Mouse (Mus musculus): ENCODE measurements at regions not wholly inside any gene's neighbourhood (a gene's known extent, or its start where the extent isn't known, plus 50 kb on each side); places are given as distances from the start of the nearest gene placed in this dataset.

GRCm38 (mm10) chr2:45421774-45422173 is 304.6 kb upstream of the Zeb2 start:
- Histone ChIP-seq H3K27me3 (ENCODE audit: control insufficient read depth, insufficient read depth, low read length, poor library complexity, severe bottlenecking) (no peaks in the 10 kb centered on the region), H3K36me3 (ENCODE audit: control insufficient read depth, insufficient read depth, low read length, poor library complexity, severe bottlenecking) (no peaks in the 10 kb centered on the region), H3K27ac (ENCODE audit: insufficient read depth, low read length) (no peak overlapping the region), H3K4me3 (ENCODE audit: low read depth, low read length) (no peak overlapping the region), H3K9ac (ENCODE audit: low read depth, poor library complexity, severe bottlenecking) (no peak overlapping the region), H3K9me3 (replicated peaks; ENCODE audit: control insufficient read depth, insufficient read depth, low read length, poor library complexity, severe bottlenecking) (no peaks in the 10 kb centered on the region), H3K4me1 (ENCODE audit: control insufficient read depth, insufficient read depth, low read length) (no peaks in the 10 kb centered on the region)
- no peak for TF ChIP-seq POLR2A (IDR thresholded peaks at IDR 0.05; ENCODE audit: insufficient read depth, low read length)
- no peak for TF ChIP-seq CTCF (IDR thresholded peaks at IDR 0.05; ENCODE audit: low read depth, low read length)
- no peak for TF ChIP-seq EP300 (IDR thresholded peaks at IDR 0.05; ENCODE audit: insufficient read depth, low read depth, low read length)

DNA sequence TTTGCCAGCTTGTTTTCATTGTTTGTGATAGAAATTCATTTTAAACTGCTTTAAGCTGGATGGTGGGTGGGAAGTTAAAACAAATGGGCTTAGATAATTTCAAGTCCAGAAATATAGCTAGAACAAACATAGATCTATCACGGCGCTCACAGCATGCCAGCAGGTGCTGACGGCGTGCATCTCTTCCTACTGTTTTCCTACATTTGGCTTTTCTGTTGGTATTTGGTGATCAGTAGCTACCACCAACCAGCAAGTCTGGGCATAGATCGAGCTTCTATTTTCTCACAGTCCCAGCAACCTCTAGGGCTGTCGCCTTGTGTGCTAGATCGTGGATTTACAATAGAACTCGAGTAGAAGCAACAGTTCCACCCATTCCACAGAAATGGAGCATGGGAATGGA is 290.9 kb upstream of the Zeb2 start:
- Histone ChIP-seq H3K4me1 (ENCODE audit: control insufficient read depth, insufficient read depth, low read length) (no peaks in the 10 kb centered on the region), H3K27ac (ENCODE audit: insufficient read depth, low read length) (no peak overlapping the region), H3K27me3 (ENCODE audit: control insufficient read depth, insufficient read depth, low read length, poor library complexity, severe bottlenecking) (no peaks in the 10 kb centered on the region), H3K4me3 (ENCODE audit: low read depth, low read length) (no peak overlapping the region), H3K9me3 (replicated peaks; ENCODE audit: control insufficient read depth, insufficient read depth, low read length, poor library complexity, severe bottlenecking) (no peaks in the 10 kb centered on the region), H3K9ac (ENCODE audit: low read depth, poor library complexity, severe bottlenecking) (no peak overlapping the region), H3K36me3 (ENCODE audit: control insufficient read depth, insufficient read depth, low read length, poor library complexity, severe bottlenecking) (no peaks in the 10 kb centered on the region)
- no peak for TF ChIP-seq POLR2A (IDR thresholded peaks at IDR 0.05; ENCODE audit: insufficient read depth, low read length)
- no peak for TF ChIP-seq CTCF (IDR thresholded peaks at IDR 0.05; ENCODE audit: low read depth, low read length)
- TF ChIP-seq EP300 (IDR thresholded peaks at IDR 0.05; ENCODE audit: insufficient read depth, low read depth, low read length): no peak

GRCm38 (mm10) chr2:45389902-45390492 is 272.8 kb upstream of the Zeb2 start:
- H3K27ac ChIP-seq (ENCODE audit: insufficient read depth, low read length): no peak overlapping the region

DNA sequence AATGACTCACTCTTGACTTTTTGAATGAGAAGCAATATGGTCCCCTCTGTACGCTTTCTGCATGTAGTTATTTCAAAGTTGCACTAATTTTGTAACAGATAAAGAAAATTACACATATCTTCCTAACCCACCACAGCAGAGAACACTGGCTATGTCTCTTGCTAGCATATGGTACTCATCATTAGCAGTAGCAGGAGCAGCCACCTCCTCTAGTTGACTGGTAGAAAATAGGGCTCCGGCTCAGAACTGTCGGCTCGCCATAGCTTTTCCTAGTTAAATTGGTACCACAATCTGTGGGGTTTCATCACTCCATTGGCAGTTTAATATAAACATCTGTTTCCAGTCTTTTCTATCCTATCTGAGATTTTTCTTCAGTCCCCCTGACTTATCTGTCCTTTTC is 254.1 kb upstream of the Zeb2 start:
- H3K9me3 ChIP-seq (replicated peaks; ENCODE audit: control insufficient read depth, insufficient read depth, low read length, poor library complexity, severe bottlenecking): no peaks in the 10 kb centered on the region
- no peaks in the 10 kb centered on the region for H3K27me3 ChIP-seq (ENCODE audit: control insufficient read depth, insufficient read depth, low read length, poor library complexity, severe bottlenecking)
- no peak for TF ChIP-seq POLR2A (IDR thresholded peaks at IDR 0.05; ENCODE audit: insufficient read depth, low read length)
- no peak for TF ChIP-seq EP300 (IDR thresholded peaks at IDR 0.05; ENCODE audit: insufficient read depth, low read depth, low read length)
- TF ChIP-seq CTCF (IDR thresholded peaks at IDR 0.05; ENCODE audit: low read depth, low read length): no peak
- H3K27ac ChIP-seq (ENCODE audit: insufficient read depth, low read length): no peak overlapping the region
- no peaks in the 10 kb centered on the region for H3K36me3 ChIP-seq (ENCODE audit: control insufficient read depth, insufficient read depth, low read length, poor library complexity, severe bottlenecking)
- H3K9ac ChIP-seq (ENCODE audit: low read depth, poor library complexity, severe bottlenecking): no peak overlapping the region
- H3K4me3 ChIP-seq (ENCODE audit: low read depth, low read length): no peak overlapping the region
- H3K4me1 ChIP-seq (ENCODE audit: control insufficient read depth, insufficient read depth, low read length): no peaks in the 10 kb centered on the region

More at GRCm38 (mm10) chr2:45389902-45390492, 272.8 kb upstream of the Zeb2 start:
- TF ChIP-seq POLR2A (IDR thresholded peaks at IDR 0.05; ENCODE audit: insufficient read depth, low read length): no peak
- Histone ChIP-seq H3K4me1 (ENCODE audit: control insufficient read depth, insufficient read depth, low read length) (no peaks in the 10 kb centered on the region), H3K36me3 (ENCODE audit: control insufficient read depth, insufficient read depth, low read length, poor library complexity, severe bottlenecking) (no peaks in the 10 kb centered on the region), H3K4me3 (ENCODE audit: low read depth, low read length) (no peak overlapping the region), H3K9me3 (replicated peaks; ENCODE audit: control insufficient read depth, insufficient read depth, low read length, poor library complexity, severe bottlenecking) (no peaks in the 10 kb centered on the region), H3K9ac (ENCODE audit: low read depth, poor library complexity, severe bottlenecking) (no peak overlapping the region), H3K27me3 (ENCODE audit: control insufficient read depth, insufficient read depth, low read length, poor library complexity, severe bottlenecking) (no peaks in the 10 kb centered on the region)

DNA sequence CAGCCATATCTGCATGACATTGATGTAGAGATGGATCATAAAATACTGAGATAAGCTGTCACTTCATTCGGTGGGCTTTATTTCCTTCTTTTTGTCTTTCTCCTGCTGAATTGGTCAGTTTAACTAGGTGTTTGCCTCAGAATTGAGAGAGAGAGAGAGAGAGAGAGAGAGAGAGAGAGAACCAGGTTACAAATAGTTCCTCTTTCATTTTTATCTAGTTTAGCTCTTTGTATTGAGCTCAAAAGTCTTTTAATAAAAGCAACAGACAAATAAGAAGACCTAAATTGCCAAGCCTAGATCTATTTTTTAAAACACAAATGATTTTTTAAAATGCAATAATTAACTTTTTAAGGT is 253.4 kb upstream of the Zeb2 start:
- no peaks in the 10 kb centered on the region for H3K9me3 ChIP-seq (replicated peaks; ENCODE audit: control insufficient read depth, insufficient read depth, low read length, poor library complexity, severe bottlenecking)
- no peak overlapping the region for H3K4me3 ChIP-seq (ENCODE audit: low read depth, low read length)
- H3K27ac ChIP-seq (ENCODE audit: insufficient read depth, low read length): no peak overlapping the region
- TF ChIP-seq POLR2A (IDR thresholded peaks at IDR 0.05; ENCODE audit: insufficient read depth, low read length): no peak
- TF ChIP-seq EP300 (IDR thresholded peaks at IDR 0.05; ENCODE audit: insufficient read depth, low read depth, low read length): no peak
- no peaks in the 10 kb centered on the region for H3K27me3 ChIP-seq (ENCODE audit: control insufficient read depth, insufficient read depth, low read length, poor library complexity, severe bottlenecking)
- H3K36me3 ChIP-seq (ENCODE audit: control insufficient read depth, insufficient read depth, low read length, poor library complexity, severe bottlenecking): no peaks in the 10 kb centered on the region
- H3K9ac ChIP-seq (ENCODE audit: low read depth, poor library complexity, severe bottlenecking): no peak overlapping the region
- H3K4me1 ChIP-seq (ENCODE audit: control insufficient read depth, insufficient read depth, low read length): no peaks in the 10 kb centered on the region

GRCm38 (mm10) chr2:45369914-45370614 is 252.9 kb upstream of the Zeb2 start:
- Histone ChIP-seq H3K4me3 (ENCODE audit: low read depth, low read length) (no peak overlapping the region), H3K9ac (ENCODE audit: low read depth, poor library complexity, severe bottlenecking) (no peak overlapping the region), H3K27ac (ENCODE audit: insufficient read depth, low read length) (no peak overlapping the region), H3K4me1 (ENCODE audit: control insufficient read depth, insufficient read depth, low read length) (no peaks in the 10 kb centered on the region), H3K27me3 (ENCODE audit: control insufficient read depth, insufficient read depth, low read length, poor library complexity, severe bottlenecking) (no peaks in the 10 kb centered on the region), H3K36me3 (ENCODE audit: control insufficient read depth, insufficient read depth, low read length, poor library complexity, severe bottlenecking) (no peaks in the 10 kb centered on the region), H3K9me3 (replicated peaks; ENCODE audit: control insufficient read depth, insufficient read depth, low read length, poor library complexity, severe bottlenecking) (no peaks in the 10 kb centered on the region)
- TF ChIP-seq CTCF (IDR thresholded peaks at IDR 0.05; ENCODE audit: low read depth, low read length): no peak
- no peak for TF ChIP-seq EP300 (IDR thresholded peaks at IDR 0.05; ENCODE audit: insufficient read depth, low read depth, low read length)
- no peak for TF ChIP-seq POLR2A (IDR thresholded peaks at IDR 0.05; ENCODE audit: insufficient read depth, low read length)
